Mouse (Mus musculus): ENCODE measurements around the gene Tnpo2. TPM values are rescaled to one million over a fixed set of nuclear protein-coding genes. Genes with fewer than 3 reads are reported as not detected.

Tnpo2 gene
- polyA plus RNA-seq, 1 experiment from 2014 or later = 16.2 TPM

- peaks cover 36% of the 10 kb centered on the region for H3K27me3 ChIP-seq (ENCODE audit: control insufficient read depth, insufficient read depth, low read length)
- no peak overlapping the region for H3K27ac ChIP-seq (ENCODE audit: low read depth, low read length)
- H3K4me3 ChIP-seq (ENCODE audit: low read depth, low read length) = no peak overlapping the region
- no peak overlapping the region for H3K4me2 ChIP-seq
- 72% methylated on average over 5 of the region's 5 CpGs for WGBS (ENCODE audit: insufficient replicate concordance)
- no peak for ATAC-seq (replicated peaks; ENCODE audit: insufficient number of reproducible peaks, low FRiP score, low TSS enrichment)
- no peaks in the 10 kb centered on the region; the same call in 1 of the 2 replicates for H3K36me3 ChIP-seq (ENCODE audit: control insufficient read depth, insufficient read depth, low read length)
- H3K9me3 ChIP-seq (replicated peaks; ENCODE audit: control insufficient read depth, low read length) = no peaks in the 10 kb centered on the region
- peaks cover 9% of the 10 kb centered on the region for H3K4me1 ChIP-seq (ENCODE audit: control insufficient read depth, insufficient read depth, low read length)
- no peak overlapping the region for H3K9ac ChIP-seq (ENCODE audit: low read depth, low read length)
These were observed 39.7 kb upstream of the Tnpo2 start for GRCm38 (mm10) chr8:84996978-84997377.

- peaks cover 9% of the 10 kb centered on the region for H3K4me1 ChIP-seq (ENCODE audit: control insufficient read depth, insufficient read depth, low read length)
- H3K9me3 ChIP-seq (replicated peaks; ENCODE audit: control insufficient read depth, low read length) = no peaks in the 10 kb centered on the region
- H3K4me2 ChIP-seq = peak overlapping the region; percentile 46
- H3K27ac ChIP-seq (ENCODE audit: low read depth, low read length) = no peak overlapping the region
- H3K9ac ChIP-seq (ENCODE audit: low read depth, low read length) = peak overlapping the region; percentile 56; the same call in 1 of the 2 replicates
- 4% methylated on average over 19 of the region's 19 CpGs for WGBS (ENCODE audit: insufficient replicate concordance)
- no peak overlapping the region for H3K4me3 ChIP-seq (ENCODE audit: low read depth, low read length)
- no peaks in the 10 kb centered on the region; the same call in 1 of the 2 replicates for H3K36me3 ChIP-seq (ENCODE audit: control insufficient read depth, insufficient read depth, low read length)
- peaks cover 36% of the 10 kb centered on the region for H3K27me3 ChIP-seq (ENCODE audit: control insufficient read depth, insufficient read depth, low read length)
- ATAC-seq (replicated peaks; ENCODE audit: insufficient number of reproducible peaks, low FRiP score, low TSS enrichment) = 0 out of 2 replicates have a peak, but pooled peaks have one; percentile 23
These were observed 38.9 kb upstream of the Tnpo2 start for GRCm38 (mm10) chr8:84997649-84998295.

GRCm38 (mm10) chr8:85007686-85008085, 29.0 kb upstream of the Tnpo2 start:
- peaks cover 49% of the 10 kb centered on the region for H3K27me3 ChIP-seq (ENCODE audit: control insufficient read depth, insufficient read depth, low read length)

GRCm38 (mm10) chr8:85011242-85011641, 25.5 kb upstream of the Tnpo2 start:
- ATAC-seq (replicated peaks; ENCODE audit: insufficient number of reproducible peaks, low FRiP score, low TSS enrichment) = no peak
- Histone ChIP-seq H3K4me1 (ENCODE audit: control insufficient read depth, insufficient read depth, low read length) (no peaks in the 10 kb centered on the region), H3K4me2 (no peak overlapping the region), H3K9ac (ENCODE audit: low read depth, low read length) (no peak overlapping the region), H3K4me3 (ENCODE audit: low read depth, low read length) (no peak overlapping the region), H3K36me3 (ENCODE audit: control insufficient read depth, insufficient read depth, low read length) (no peaks in the 10 kb centered on the region), H3K9me3 (replicated peaks; ENCODE audit: control insufficient read depth, low read length) (no peaks in the 10 kb centered on the region), H3K27me3 (ENCODE audit: control insufficient read depth, insufficient read depth, low read length) (peaks cover 68% of the 10 kb centered on the region), H3K27ac (ENCODE audit: low read depth, low read length) (no peak overlapping the region)
- WGBS (ENCODE audit: insufficient replicate concordance) = 14% methylated on average over 28 of the region's 28 CpGs

More at GRCm38 (mm10) chr8:85007686-85008085, 29.0 kb upstream of the Tnpo2 start:
- H3K4me3 ChIP-seq (ENCODE audit: low read depth, low read length) = no peak overlapping the region
- H3K9ac ChIP-seq (ENCODE audit: low read depth, low read length) = no peak overlapping the region
- H3K4me2 ChIP-seq = peak overlapping the region; percentile 17
- 15% methylated on average over 23 of the region's 25 CpGs for WGBS (ENCODE audit: insufficient replicate concordance)
- H3K27ac ChIP-seq (ENCODE audit: low read depth, low read length) = no peak overlapping the region
- no peaks in the 10 kb centered on the region for H3K4me1 ChIP-seq (ENCODE audit: control insufficient read depth, insufficient read depth, low read length)
- H3K36me3 ChIP-seq (ENCODE audit: control insufficient read depth, insufficient read depth, low read length) = no peaks in the 10 kb centered on the region
- ATAC-seq (replicated peaks; ENCODE audit: insufficient number of reproducible peaks, low FRiP score, low TSS enrichment) = no peak
- H3K9me3 ChIP-seq (replicated peaks; ENCODE audit: control insufficient read depth, low read length) = no peaks in the 10 kb centered on the region

- no peaks in the 10 kb centered on the region for H3K9me3 ChIP-seq (replicated peaks; ENCODE audit: control insufficient read depth, low read length)
- ATAC-seq (replicated peaks; ENCODE audit: insufficient number of reproducible peaks, low FRiP score, low TSS enrichment) = no peak
- H3K4me1 ChIP-seq (ENCODE audit: control insufficient read depth, insufficient read depth, low read length) = no peaks in the 10 kb centered on the region
- no peaks in the 10 kb centered on the region; the same call in 1 of the 2 replicates for H3K36me3 ChIP-seq (ENCODE audit: control insufficient read depth, insufficient read depth, low read length)
- H3K9ac ChIP-seq (ENCODE audit: low read depth, low read length) = no peak overlapping the region
- H3K27ac ChIP-seq (ENCODE audit: low read depth, low read length) = no peak overlapping the region
- H3K27me3 ChIP-seq (ENCODE audit: control insufficient read depth, insufficient read depth, low read length) = peaks cover 52% of the 10 kb centered on the region
- H3K4me2 ChIP-seq = peak overlapping the region; percentile 55
- H3K4me3 ChIP-seq (ENCODE audit: low read depth, low read length) = peak overlapping the region; percentile 30
- WGBS (ENCODE audit: insufficient replicate concordance) = 5% methylated on average over 24 of the region's 26 CpGs
These were observed 23.4 kb upstream of the Tnpo2 start for GRCm38 (mm10) chr8:85013230-85013840.

GRCm38 (mm10) chr8:85014431-85014830, 22.3 kb upstream of the Tnpo2 start, which contains the start of gene Best2:
Gene Best2, minus strand, starts transcription at chr8:85014531.
- peaks cover 7% of the 10 kb centered on the region for H3K36me3 ChIP-seq (ENCODE audit: control insufficient read depth, insufficient read depth, low read length)
- H3K9ac ChIP-seq (ENCODE audit: low read depth, low read length) = no peak within 1 kb of the TSS
- ATAC-seq (replicated peaks; ENCODE audit: insufficient number of reproducible peaks, low FRiP score, low TSS enrichment) = no peak
- no peaks in the 10 kb centered on the region for H3K4me1 ChIP-seq (ENCODE audit: control insufficient read depth, insufficient read depth, low read length)
- H3K4me2 ChIP-seq = peak within 1 kb of the TSS; percentile 55
- no peaks in the 10 kb centered on the region for H3K9me3 ChIP-seq (replicated peaks; ENCODE audit: control insufficient read depth, low read length)
- peaks cover 43% of the 10 kb centered on the region for H3K27me3 ChIP-seq (ENCODE audit: control insufficient read depth, insufficient read depth, low read length)
- WGBS (ENCODE audit: insufficient replicate concordance) = 45% methylated on average over 2 of the region's 2 CpGs
- H3K4me3 ChIP-seq (ENCODE audit: low read depth, low read length) = peak within 1 kb of the TSS; percentile 30
- H3K27ac ChIP-seq (ENCODE audit: low read depth, low read length) = no peak within 1 kb of the TSS

GRCm38 (mm10) chr8:85016724-85017123, 20.0 kb upstream of the Tnpo2 start:
- 71% methylated on average over 10 of the region's 10 CpGs for WGBS (ENCODE audit: insufficient replicate concordance)
- no peaks in the 10 kb centered on the region for H3K4me1 ChIP-seq (ENCODE audit: control insufficient read depth, insufficient read depth, low read length)
- no peak for ATAC-seq (replicated peaks; ENCODE audit: insufficient number of reproducible peaks, low FRiP score, low TSS enrichment)

GRCm38 (mm10) chr8:85017209-85017608, 19.5 kb upstream of the Tnpo2 start:
- Histone ChIP-seq H3K27ac (ENCODE audit: low read depth, low read length) (no peak overlapping the region), H3K9ac (ENCODE audit: low read depth, low read length) (no peak overlapping the region), H3K36me3 (ENCODE audit: control insufficient read depth, insufficient read depth, low read length) (peaks cover 13% of the 10 kb centered on the region), H3K4me2 (no peak overlapping the region), H3K9me3 (replicated peaks; ENCODE audit: control insufficient read depth, low read length) (no peaks in the 10 kb centered on the region), H3K27me3 (ENCODE audit: control insufficient read depth, insufficient read depth, low read length) (peaks cover 24% of the 10 kb centered on the region), H3K4me1 (ENCODE audit: control insufficient read depth, insufficient read depth, low read length) (no peaks in the 10 kb centered on the region), H3K4me3 (ENCODE audit: low read depth, low read length) (no peak overlapping the region)
- no peak for ATAC-seq (replicated peaks; ENCODE audit: insufficient number of reproducible peaks, low FRiP score, low TSS enrichment)
- WGBS (ENCODE audit: insufficient replicate concordance) = 44% methylated on average over 5 of the region's 5 CpGs

More at GRCm38 (mm10) chr8:85016724-85017123, 20.0 kb upstream of the Tnpo2 start:
- no peak overlapping the region for H3K4me2 ChIP-seq
- no peak overlapping the region for H3K27ac ChIP-seq (ENCODE audit: low read depth, low read length)
- H3K27me3 ChIP-seq (ENCODE audit: control insufficient read depth, insufficient read depth, low read length) = peaks cover 25% of the 10 kb centered on the region
- H3K9me3 ChIP-seq (replicated peaks; ENCODE audit: control insufficient read depth, low read length) = no peaks in the 10 kb centered on the region
- H3K4me3 ChIP-seq (ENCODE audit: low read depth, low read length) = no peak overlapping the region
- peaks cover 10% of the 10 kb centered on the region for H3K36me3 ChIP-seq (ENCODE audit: control insufficient read depth, insufficient read depth, low read length)
- no peak overlapping the region for H3K9ac ChIP-seq (ENCODE audit: low read depth, low read length)

Data from heart, embryonic 11.5 days (tissue).